Mouse (Mus musculus): ENCODE results near the gene Slc10a4. TPM values are rescaled to one million over a fixed set of nuclear protein-coding genes. Genes with fewer than 3 reads are reported as not detected.
"Not testable (repeated sequence)": the region's sequence is repeated elsewhere in the genome, so short reads cannot be mapped to it uniquely, and the experiment has no call there.

Gene Slc10a4
- polyA plus RNA-seq, 1 experiment from 2014 or later = 1.9 TPM

- Histone ChIP-seq H3K4me1 (ENCODE audit: control insufficient read depth, insufficient read depth, low read length) (no peaks in the 10 kb centered on the region), H3K9ac (ENCODE audit: low read depth, low read length) (no peak overlapping the region), H3K4me2 (ENCODE audit: low read depth, low read length) (peak overlapping the region; percentile 71), H3K27me3 (replicated peaks; ENCODE audit: control insufficient read depth, insufficient read depth, low read length) (peaks cover 27% of the 10 kb centered on the region), H3K4me3 (ENCODE audit: low read depth, low read length) (peak overlapping the region; percentile 41), H3K27ac (replicated peaks; ENCODE audit: low read depth, low read length) (no peak overlapping the region), H3K9me3 (ENCODE audit: control insufficient read depth, low read length) (no peaks in the 10 kb centered on the region), H3K36me3 (ENCODE audit: control insufficient read depth, insufficient read depth, low read length) (no peaks in the 10 kb centered on the region)
- no peak for DNase-seq (ENCODE audit: low spot score)
- no peak; the same call in 1 of the 2 replicates for ATAC-seq (ENCODE audit: low read depth)
- 33% methylated on average over 5 of the region's 5 CpGs for WGBS
Measured at GRCm38 (mm10) chr5:73007582-73007959, 888 bp downstream of the Slc10a4 start.

GRCm38 (mm10) chr5:73008230-73008629 lies 1.5 kb downstream of the Slc10a4 start:
- H3K4me1 ChIP-seq (ENCODE audit: control insufficient read depth, insufficient read depth, low read length); DNase-seq (ENCODE audit: low spot score): not testable (repeated sequence)

GRCm38 (mm10) chr5:73011806-73012205 lies 5.1 kb downstream of the Slc10a4 start:
- 88% methylated on average over 14 of the region's 16 CpGs for WGBS
- not testable (repeated sequence) for H3K9ac ChIP-seq (ENCODE audit: low read depth, low read length); H3K4me3 ChIP-seq (ENCODE audit: low read depth, low read length); H3K4me1 ChIP-seq (ENCODE audit: control insufficient read depth, insufficient read depth, low read length); ATAC-seq (ENCODE audit: low read depth); H3K27ac ChIP-seq (replicated peaks; ENCODE audit: low read depth, low read length); DNase-seq (ENCODE audit: low spot score); H3K4me2 ChIP-seq (ENCODE audit: low read depth, low read length); H3K9me3 ChIP-seq (ENCODE audit: control insufficient read depth, low read length); H3K36me3 ChIP-seq (ENCODE audit: control insufficient read depth, insufficient read depth, low read length)
- peaks cover 22% of the 10 kb centered on the region for H3K27me3 ChIP-seq (replicated peaks; ENCODE audit: control insufficient read depth, insufficient read depth, low read length)

More at GRCm38 (mm10) chr5:73008230-73008629, 1.5 kb downstream of the Slc10a4 start:
- H3K4me2 ChIP-seq (ENCODE audit: low read depth, low read length); H3K27ac ChIP-seq (replicated peaks; ENCODE audit: low read depth, low read length); H3K9ac ChIP-seq (ENCODE audit: low read depth, low read length); H3K36me3 ChIP-seq (ENCODE audit: control insufficient read depth, insufficient read depth, low read length); H3K9me3 ChIP-seq (ENCODE audit: control insufficient read depth, low read length); H3K4me3 ChIP-seq (ENCODE audit: low read depth, low read length): not testable (repeated sequence)
- ATAC-seq (ENCODE audit: low read depth) = peak; percentile 39; the same call in 1 of the 2 replicates
- 44% methylated on average over 8 of the region's 8 CpGs for WGBS
- peaks cover 31% of the 10 kb centered on the region for H3K27me3 ChIP-seq (replicated peaks; ENCODE audit: control insufficient read depth, insufficient read depth, low read length)

- not testable (repeated sequence) for DNase-seq (ENCODE audit: low spot score); H3K4me1 ChIP-seq (ENCODE audit: control insufficient read depth, insufficient read depth, low read length); H3K27ac ChIP-seq (replicated peaks; ENCODE audit: low read depth, low read length); H3K36me3 ChIP-seq (ENCODE audit: control insufficient read depth, insufficient read depth, low read length); H3K9me3 ChIP-seq (ENCODE audit: control insufficient read depth, low read length); H3K9ac ChIP-seq (ENCODE audit: low read depth, low read length)
- Histone ChIP-seq H3K27me3 (replicated peaks; ENCODE audit: control insufficient read depth, insufficient read depth, low read length) (peaks cover 12% of the 10 kb centered on the region), H3K4me2 (ENCODE audit: low read depth, low read length) (peak overlapping the region; percentile 63), H3K4me3 (ENCODE audit: low read depth, low read length) (peak overlapping the region; percentile 34)
- WGBS = 23% methylated on average over 19 of the region's 27 CpGs
- peak; percentile 75 for ATAC-seq (ENCODE audit: low read depth)
Measured at GRCm38 (mm10) chr5:73012884-73013610, 6.4 kb downstream of the Slc10a4 start.

GRCm38 (mm10) chr5:73013611-73014287 lies 7.1 kb downstream of the Slc10a4 start:
- not testable (repeated sequence) for H3K9me3 ChIP-seq (ENCODE audit: control insufficient read depth, low read length); H3K36me3 ChIP-seq (ENCODE audit: control insufficient read depth, insufficient read depth, low read length); H3K27ac ChIP-seq (replicated peaks; ENCODE audit: low read depth, low read length); H3K4me1 ChIP-seq (ENCODE audit: control insufficient read depth, insufficient read depth, low read length); H3K27me3 ChIP-seq (replicated peaks; ENCODE audit: control insufficient read depth, insufficient read depth, low read length); DNase-seq (ENCODE audit: low spot score)
- 2% methylated on average over 21 of the region's 65 CpGs for WGBS
- H3K4me3 ChIP-seq (ENCODE audit: low read depth, low read length) = peak overlapping the region; percentile 34
- peak overlapping the region; percentile 63 for H3K4me2 ChIP-seq (ENCODE audit: low read depth, low read length)
- ATAC-seq (ENCODE audit: low read depth) = peak; percentile 70
- peak overlapping the region; percentile 49 for H3K9ac ChIP-seq (ENCODE audit: low read depth, low read length)

- Histone ChIP-seq H3K9me3 (ENCODE audit: control insufficient read depth, low read length) (no peaks in the 10 kb centered on the region), H3K27me3 (replicated peaks; ENCODE audit: control insufficient read depth, insufficient read depth, low read length) (peaks cover 7% of the 10 kb centered on the region), H3K4me1 (ENCODE audit: control insufficient read depth, insufficient read depth, low read length) (no peaks in the 10 kb centered on the region), H3K4me3 (ENCODE audit: low read depth, low read length) (no peak overlapping the region), H3K4me2 (ENCODE audit: low read depth, low read length) (no peak overlapping the region), H3K27ac (replicated peaks; ENCODE audit: low read depth, low read length) (no peak overlapping the region), H3K9ac (ENCODE audit: low read depth, low read length) (no peak overlapping the region), H3K36me3 (ENCODE audit: control insufficient read depth, insufficient read depth, low read length) (no peaks in the 10 kb centered on the region)
- DNase-seq (ENCODE audit: low spot score) = no peak
- WGBS = 34% methylated on average over 9 of the region's 9 CpGs
- no peak for ATAC-seq (ENCODE audit: low read depth)
Measured at GRCm38 (mm10) chr5:73014745-73015144, 8.1 kb downstream of the Slc10a4 start.

- ATAC-seq (ENCODE audit: low read depth) = no peak
- 86% methylated on average over 13 of the region's 13 CpGs for WGBS
- no peak overlapping the region for H3K9ac ChIP-seq (ENCODE audit: low read depth, low read length)
- H3K9me3 ChIP-seq (ENCODE audit: control insufficient read depth, low read length) = no peaks in the 10 kb centered on the region
- no peak overlapping the region for H3K4me3 ChIP-seq (ENCODE audit: low read depth, low read length)
- no peaks in the 10 kb centered on the region for H3K4me1 ChIP-seq (ENCODE audit: control insufficient read depth, insufficient read depth, low read length)
- no peak overlapping the region for H3K27ac ChIP-seq (replicated peaks; ENCODE audit: low read depth, low read length)
- H3K27me3 ChIP-seq (replicated peaks; ENCODE audit: control insufficient read depth, insufficient read depth, low read length) = no peaks in the 10 kb centered on the region
- peaks cover 52% of the 10 kb centered on the region for H3K36me3 ChIP-seq (ENCODE audit: control insufficient read depth, insufficient read depth, low read length)
- no peak overlapping the region for H3K4me2 ChIP-seq (ENCODE audit: low read depth, low read length)
- DNase-seq (ENCODE audit: low spot score) = no peak
Measured at GRCm38 (mm10) chr5:73023801-73024200, 17.1 kb downstream of the Slc10a4 start.

- peaks cover 76% of the 10 kb centered on the region for H3K36me3 ChIP-seq (ENCODE audit: control insufficient read depth, insufficient read depth, low read length)
- 68% methylated on average over 13 of the region's 13 CpGs for WGBS
- ATAC-seq (ENCODE audit: low read depth) = no peak
Measured at GRCm38 (mm10) chr5:73028646-73029045, 22.0 kb downstream of the Slc10a4 start.

More at GRCm38 (mm10) chr5:73028646-73029045, 22.0 kb downstream of the Slc10a4 start:
- no peak overlapping the region for H3K27ac ChIP-seq (replicated peaks; ENCODE audit: low read depth, low read length)
- H3K4me2 ChIP-seq (ENCODE audit: low read depth, low read length) = no peak overlapping the region
- H3K27me3 ChIP-seq (replicated peaks; ENCODE audit: control insufficient read depth, insufficient read depth, low read length) = no peaks in the 10 kb centered on the region
- H3K9ac ChIP-seq (ENCODE audit: low read depth, low read length) = no peak overlapping the region
- no peaks in the 10 kb centered on the region for H3K4me1 ChIP-seq (ENCODE audit: control insufficient read depth, insufficient read depth, low read length)
- no peak overlapping the region for H3K4me3 ChIP-seq (ENCODE audit: low read depth, low read length)
- H3K9me3 ChIP-seq (ENCODE audit: control insufficient read depth, low read length) = no peaks in the 10 kb centered on the region
- no peak for DNase-seq (ENCODE audit: low spot score)
